Mouse (Mus musculus): ENCODE data around the gene Rnf152. TPM values are rescaled to one million over a fixed set of nuclear protein-coding genes. Genes with fewer than 3 reads are reported as not detected.

The Rnf152 gene
- 5.4 and 5.5 TPM in 2 replicates for polyA plus RNA-seq (2016; fragmentation: Nextera tagmentation; extraction: Ambion mirVana)

DNA sequence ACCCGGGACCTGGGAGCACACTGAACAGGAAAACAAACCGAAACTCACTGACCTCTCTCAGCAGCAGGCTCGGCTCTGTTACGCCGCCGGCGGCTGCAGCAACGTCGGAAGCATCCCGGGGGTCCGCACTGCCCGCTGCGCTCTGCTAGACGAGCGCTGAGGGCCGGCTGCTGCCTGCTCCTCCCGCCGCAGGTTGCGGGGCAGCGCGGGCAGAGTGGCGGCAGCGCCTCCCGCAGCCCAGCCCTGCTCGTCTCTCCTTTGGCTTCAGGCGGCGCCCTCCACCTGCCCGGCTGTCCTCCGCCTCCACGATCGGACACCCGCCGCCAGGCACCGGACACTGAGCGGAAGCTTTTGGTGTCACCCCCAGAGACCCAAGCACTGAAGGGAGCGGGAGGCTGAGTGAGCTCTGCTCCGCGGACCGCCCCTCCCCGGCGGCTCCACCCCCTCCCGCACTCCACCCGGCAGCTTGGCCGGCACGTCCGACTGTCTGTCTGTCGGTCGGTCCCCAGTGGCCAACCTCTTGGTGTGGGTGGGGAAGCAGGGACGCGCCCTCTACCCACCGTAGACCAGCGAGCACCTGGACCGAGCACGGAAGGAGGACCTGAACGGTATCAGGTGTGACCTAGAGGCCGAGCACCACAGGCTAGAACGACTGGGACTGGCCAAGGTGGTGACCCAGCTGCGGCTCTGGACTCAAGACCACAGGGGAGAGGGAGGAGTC, at the start of gene Rnf152:
Gene Rnf152, minus strand, starts transcription at position 420 of the 721 bp plus-strand sequence.
- peak within 1 kb of the TSS; percentile 72 for H3K27ac ChIP-seq

DNA sequence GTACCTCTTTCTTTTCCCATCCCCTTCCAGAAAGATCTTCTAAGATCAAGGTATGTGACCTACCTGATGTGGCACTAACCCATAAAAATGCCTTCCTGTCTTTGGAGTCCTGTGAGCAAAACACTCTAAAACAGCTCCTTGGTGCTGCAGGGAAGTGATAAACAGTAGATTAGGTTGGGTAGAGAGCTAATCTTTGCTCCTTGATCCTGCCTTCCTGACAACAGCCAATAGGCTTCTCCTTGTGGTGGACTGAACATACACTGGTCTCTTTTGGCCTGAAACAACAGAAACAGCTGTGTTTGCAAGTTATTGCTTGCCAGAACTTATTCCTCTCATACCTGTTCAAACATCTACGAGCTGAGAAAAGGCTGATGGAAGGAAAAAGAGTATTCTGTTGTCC, 46.3 kb upstream of the Rnf152 start:
- no peak overlapping the region for H3K9ac ChIP-seq
- no peaks in the 10 kb centered on the region for H3K27me3 ChIP-seq
- ATAC-seq (ENCODE audit: low FRiP score): no peak
- no peak overlapping the region for H3K4me2 ChIP-seq (replicated peaks)
- H3K4me3 ChIP-seq: no peak overlapping the region
- H3K4me1 ChIP-seq: no peaks in the 10 kb centered on the region
- H3K9me3 ChIP-seq (replicated peaks): no peaks in the 10 kb centered on the region
- no peak overlapping the region for H3K27ac ChIP-seq
- H3K36me3 ChIP-seq: no peaks in the 10 kb centered on the region
- 54% methylated on average over 1 of the region's 1 CpGs for WGBS

More for the DNA sequence above, at the start of gene Rnf152:
- Histone ChIP-seq H3K9me3 (replicated peaks) (no peaks in the 10 kb centered on the region), H3K4me3 (peak within 1 kb of the TSS; percentile 69), H3K36me3 (no peaks in the 10 kb centered on the region), H3K4me1 (0 out of 2 replicates have a peak, but pooled peaks cover 5% of the 10 kb centered on the region), H3K4me2 (replicated peaks) (peak within 1 kb of the TSS; percentile 85), H3K9ac (peak within 1 kb of the TSS; percentile 78), H3K27me3 (no peaks in the 10 kb centered on the region)
- ATAC-seq (ENCODE audit: low FRiP score): peak; percentile 78
- under 1% methylated on average over 57 of the region's 58 CpGs for WGBS

DNA sequence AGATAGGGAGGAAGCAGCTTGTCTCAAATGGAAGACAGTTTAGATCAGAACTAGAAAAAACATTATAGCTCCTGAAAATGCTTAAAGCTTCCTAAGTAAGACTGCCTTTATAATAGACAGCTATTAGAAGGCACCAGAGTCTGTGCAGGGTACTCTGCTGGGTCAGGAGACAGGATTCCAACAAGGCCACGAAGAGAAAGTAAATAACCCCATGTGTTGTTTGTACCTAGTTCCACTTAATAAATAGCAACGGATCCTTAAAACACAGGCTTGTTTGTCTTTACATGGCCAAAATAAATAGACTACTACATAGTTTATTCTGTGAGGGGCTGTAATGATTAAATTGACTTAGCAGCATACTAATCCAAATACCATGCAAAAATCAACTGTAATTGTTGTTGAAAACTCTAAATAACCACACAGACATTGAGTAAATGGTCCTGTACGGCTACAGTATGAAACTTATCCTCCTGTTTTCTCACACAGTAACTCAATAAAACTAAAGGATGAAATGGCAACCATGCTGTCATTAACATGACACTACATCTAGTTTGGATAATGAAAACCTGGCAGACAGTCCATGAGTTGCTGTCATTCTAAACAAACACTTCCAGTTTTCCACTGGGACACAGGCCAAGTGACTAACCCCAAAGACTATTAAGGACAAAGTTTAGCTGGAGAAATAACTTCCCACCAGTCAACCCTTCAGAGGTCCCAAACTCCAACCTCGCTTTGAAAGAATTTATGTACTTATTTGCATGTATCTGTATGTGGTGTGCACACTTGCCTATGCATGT, 27.8 kb upstream of the Rnf152 start:
- Histone ChIP-seq H3K27me3 (no peaks in the 10 kb centered on the region), H3K36me3 (no peaks in the 10 kb centered on the region), H3K9ac (no peak overlapping the region), H3K27ac (no peak overlapping the region), H3K4me2 (replicated peaks) (no peak overlapping the region), H3K9me3 (replicated peaks) (no peaks in the 10 kb centered on the region), H3K4me1 (no peaks in the 10 kb centered on the region), H3K4me3 (no peak overlapping the region)
- ATAC-seq (ENCODE audit: low FRiP score): no peak
- WGBS: 76% methylated on average over 4 of the region's 4 CpGs

DNA sequence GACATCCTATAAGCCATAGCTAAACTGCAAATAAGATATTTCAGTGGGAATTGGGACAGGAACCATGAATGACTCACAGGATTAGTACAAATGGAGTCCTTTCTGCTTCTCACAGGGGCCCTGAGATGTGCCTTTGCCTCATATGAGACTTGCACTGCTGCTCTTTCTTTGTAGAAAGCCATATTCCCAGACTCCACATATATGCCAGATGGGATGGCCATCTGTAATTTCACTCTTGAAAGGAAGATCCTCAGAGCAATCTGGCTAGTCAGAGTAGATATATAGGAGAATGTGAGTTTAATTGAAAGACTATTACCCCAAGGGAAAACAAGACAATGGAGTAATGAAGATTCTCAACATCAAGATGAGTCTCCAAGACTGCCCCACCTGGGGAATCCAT, 21.0 kb upstream of the Rnf152 start:
- no peak for ATAC-seq (ENCODE audit: low FRiP score)
- H3K27ac ChIP-seq: no peak overlapping the region
- H3K27me3 ChIP-seq: no peaks in the 10 kb centered on the region
- H3K4me3 ChIP-seq: no peak overlapping the region
- no peaks in the 10 kb centered on the region for H3K4me1 ChIP-seq
- no peaks in the 10 kb centered on the region for H3K9me3 ChIP-seq (replicated peaks)
- no peak overlapping the region for H3K9ac ChIP-seq
- H3K36me3 ChIP-seq: no peaks in the 10 kb centered on the region
- H3K4me2 ChIP-seq (replicated peaks): no peak overlapping the region

GRCm38 (mm10) chr1:105374618-105375017, 18.1 kb upstream of the Rnf152 start:
- WGBS: 94% methylated on average over 4 of the region's 4 CpGs
- H3K27ac ChIP-seq: no peak overlapping the region
- H3K4me2 ChIP-seq (replicated peaks): no peak overlapping the region
- no peaks in the 10 kb centered on the region for H3K9me3 ChIP-seq (replicated peaks)
- H3K36me3 ChIP-seq: no peaks in the 10 kb centered on the region
- H3K4me3 ChIP-seq: no peak overlapping the region
- H3K4me1 ChIP-seq: no peaks in the 10 kb centered on the region
- H3K9ac ChIP-seq: no peak overlapping the region
- no peak for ATAC-seq (ENCODE audit: low FRiP score)
- no peaks in the 10 kb centered on the region for H3K27me3 ChIP-seq

DNA sequence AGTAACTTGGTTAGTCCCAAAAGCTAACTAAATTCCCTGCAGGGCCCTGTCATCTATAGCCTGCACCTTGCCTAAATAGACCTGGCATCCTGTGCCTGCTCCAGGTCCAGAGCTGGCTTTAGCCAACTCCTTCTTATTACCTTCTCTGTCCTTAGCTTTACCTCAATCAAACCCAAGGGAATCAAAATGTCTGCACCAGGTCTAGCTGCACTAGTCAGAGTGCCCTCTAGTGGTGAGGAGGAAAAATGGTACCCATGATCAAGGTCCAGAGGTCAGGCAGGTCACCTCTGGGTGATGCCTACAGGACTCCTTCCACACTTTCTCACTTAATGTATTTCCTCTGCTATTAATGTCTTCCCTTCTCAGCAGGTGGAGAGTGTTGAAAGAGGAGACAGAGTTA, 6.2 kb upstream of the Rnf152 start:
- Histone ChIP-seq H3K4me3 (no peak overlapping the region), H3K4me2 (replicated peaks) (no peak overlapping the region), H3K9ac (no peak overlapping the region), H3K36me3 (no peaks in the 10 kb centered on the region), H3K9me3 (replicated peaks) (no peaks in the 10 kb centered on the region), H3K4me1 (no peaks in the 10 kb centered on the region), H3K27ac (no peak overlapping the region), H3K27me3 (no peaks in the 10 kb centered on the region)
- ATAC-seq (ENCODE audit: low FRiP score): no peak

DNA sequence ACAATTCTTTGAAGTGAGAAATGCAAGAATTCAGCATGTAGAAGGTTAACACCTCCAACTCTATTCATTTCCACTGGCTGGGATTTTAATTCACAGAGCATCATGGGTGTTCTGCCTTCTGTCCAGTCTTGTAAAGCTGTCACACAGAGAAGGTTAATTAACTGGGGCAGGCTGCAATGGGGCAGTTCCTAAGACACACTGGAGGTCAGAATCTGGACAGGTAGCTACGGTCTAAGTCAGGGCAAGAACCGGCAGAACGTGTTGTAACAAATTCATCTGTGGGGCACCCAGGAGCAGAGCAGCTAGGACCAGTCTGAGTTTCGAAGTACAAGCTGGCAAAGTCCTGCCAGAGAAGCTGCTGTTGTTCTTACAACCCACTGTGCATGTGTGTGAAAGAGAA, 2.4 kb upstream of the Rnf152 start:
- WGBS: 55% methylated on average over 4 of the region's 4 CpGs
- ATAC-seq (ENCODE audit: low FRiP score): no peak
- no peak overlapping the region for H3K27ac ChIP-seq
- H3K4me2 ChIP-seq (replicated peaks): no peak overlapping the region
- H3K4me3 ChIP-seq: no peak overlapping the region
- H3K4me1 ChIP-seq: 0 out of 2 replicates have a peak, but pooled peaks cover 5% of the 10 kb centered on the region
- no peaks in the 10 kb centered on the region for H3K27me3 ChIP-seq
- no peaks in the 10 kb centered on the region for H3K9me3 ChIP-seq (replicated peaks)
- no peaks in the 10 kb centered on the region for H3K36me3 ChIP-seq
- no peak overlapping the region for H3K9ac ChIP-seq

- Histone ChIP-seq H3K4me1 (0 out of 2 replicates have a peak, but pooled peaks cover 5% of the 10 kb centered on the region), H3K4me3 (peak overlapping the region; percentile 69), H3K4me2 (replicated peaks) (peak overlapping the region; percentile 85), H3K27me3 (no peaks in the 10 kb centered on the region), H3K9me3 (replicated peaks) (no peaks in the 10 kb centered on the region), H3K36me3 (no peaks in the 10 kb centered on the region), H3K9ac (peak overlapping the region; percentile 78), H3K27ac (peak overlapping the region; percentile 72)
- peak; percentile 66 for ATAC-seq (ENCODE audit: low FRiP score)
- WGBS: 0% methylated on average over 14 of the region's 23 CpGs
Measured at GRCm38 (mm10) chr1:105355910-105356290, 610 bp downstream of the Rnf152 start.

- Histone ChIP-seq H3K9me3 (replicated peaks) (no peaks in the 10 kb centered on the region), H3K4me2 (replicated peaks) (peak overlapping the region; percentile 85), H3K4me1 (0 out of 2 replicates have a peak, but pooled peaks cover 5% of the 10 kb centered on the region), H3K9ac (peak overlapping the region; percentile 78), H3K36me3 (no peaks in the 10 kb centered on the region), H3K27me3 (no peaks in the 10 kb centered on the region), H3K27ac (peak overlapping the region; percentile 72), H3K4me3 (peak overlapping the region; percentile 69)
- WGBS: 6% methylated on average over 30 of the region's 30 CpGs
- ATAC-seq (ENCODE audit: low FRiP score): peak; percentile 79
Measured at GRCm38 (mm10) chr1:105354901-105355891, 1.3 kb downstream of the Rnf152 start.

- H3K4me3 ChIP-seq: no peak overlapping the region
- 91% methylated on average over 4 of the region's 4 CpGs for WGBS
- H3K9me3 ChIP-seq (replicated peaks): no peaks in the 10 kb centered on the region
- 0 out of 2 replicates have a peak, but pooled peaks cover 3% of the 10 kb centered on the region for H3K4me1 ChIP-seq
- ATAC-seq (ENCODE audit: low FRiP score): no peak
- no peak overlapping the region for H3K4me2 ChIP-seq (replicated peaks)
- no peaks in the 10 kb centered on the region for H3K36me3 ChIP-seq
- H3K9ac ChIP-seq: no peak overlapping the region
- no peak overlapping the region for H3K27ac ChIP-seq
- H3K27me3 ChIP-seq: no peaks in the 10 kb centered on the region
Measured at GRCm38 (mm10) chr1:105351806-105352205, 4.7 kb downstream of the Rnf152 start.

- 86% methylated on average over 6 of the region's 6 CpGs for WGBS
- H3K9ac ChIP-seq: no peak overlapping the region
- no peaks in the 10 kb centered on the region for H3K9me3 ChIP-seq (replicated peaks)
- H3K4me3 ChIP-seq: no peak overlapping the region
- H3K36me3 ChIP-seq: no peaks in the 10 kb centered on the region
- no peak for ATAC-seq (ENCODE audit: low FRiP score)
- H3K4me1 ChIP-seq: no peaks in the 10 kb centered on the region
- no peak overlapping the region for H3K27ac ChIP-seq
- no peaks in the 10 kb centered on the region for H3K27me3 ChIP-seq
- H3K4me2 ChIP-seq (replicated peaks): no peak overlapping the region
Measured at GRCm38 (mm10) chr1:105342305-105342704, 14.2 kb downstream of the Rnf152 start.

- no peak overlapping the region for H3K27ac ChIP-seq
- H3K9ac ChIP-seq: no peak overlapping the region
- H3K27me3 ChIP-seq: no peaks in the 10 kb centered on the region
- H3K4me1 ChIP-seq: no peaks in the 10 kb centered on the region
- no peak overlapping the region for H3K4me2 ChIP-seq (replicated peaks)
- H3K9me3 ChIP-seq (replicated peaks): no peaks in the 10 kb centered on the region
- H3K4me3 ChIP-seq: no peak overlapping the region
- no peak for ATAC-seq (ENCODE audit: low FRiP score)
- no peaks in the 10 kb centered on the region for H3K36me3 ChIP-seq
Measured at GRCm38 (mm10) chr1:105340943-105341342, 15.6 kb downstream of the Rnf152 start.

All from hindbrain, embryonic 12.5 days (tissue).